Mouse (Mus musculus) frontal cortex, postnatal 25 days (tissue): ENCODE results near the gene Fkbpl.

Experiments used
- DNase-seq, 2 experiments: peaks; one replicate each; pipeline ENCODE4 v3.0.0; 2022; ENCODE audit warnings: low spot score in 2 of 2

The Fkbpl gene

DNA sequence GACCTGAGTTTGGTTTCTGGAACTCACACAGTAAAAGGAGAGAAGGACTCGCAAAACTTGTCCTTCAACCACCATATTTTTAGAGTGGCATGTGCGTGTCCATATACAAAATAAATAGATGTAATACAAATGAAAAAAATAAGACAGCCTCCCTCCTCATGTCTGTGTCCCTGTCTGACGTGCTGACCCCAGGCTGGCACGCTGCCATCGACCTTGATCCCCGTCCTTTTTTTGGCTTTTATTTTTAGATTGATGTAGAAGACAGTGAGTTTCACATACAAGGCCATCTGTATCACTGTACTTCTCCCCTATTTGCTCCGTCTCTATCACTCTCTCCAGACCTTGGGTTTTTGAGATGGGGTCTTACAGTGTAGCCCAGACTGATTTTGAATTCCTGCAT, 19.9 kb downstream of the Fkbpl start:
- no peak for DNase-seq

DNA sequence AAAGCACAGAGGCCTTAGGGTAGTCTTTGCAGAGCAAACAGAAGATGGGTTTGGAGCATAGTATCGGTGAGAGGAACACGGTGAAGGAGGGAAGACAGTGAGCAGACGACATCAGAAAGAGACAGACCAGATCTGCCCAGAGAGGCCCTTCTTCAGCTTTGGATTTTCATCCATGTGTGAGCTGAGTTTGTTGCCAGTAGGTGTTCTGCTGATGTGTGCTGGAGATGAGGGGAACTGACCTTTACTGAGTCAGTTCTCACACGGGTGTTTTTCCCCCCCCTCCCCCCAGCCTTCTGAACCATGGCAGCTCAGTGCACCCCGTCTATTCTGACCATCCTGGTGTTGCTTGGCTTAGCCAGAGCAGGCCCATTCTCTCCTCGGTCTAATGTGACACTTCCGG, 25.7 kb downstream of the Fkbpl start, which contains the start of gene Tnxb:
Gene Tnxb (plus strand): TSS at position 301 of the 400 bp plus-strand sequence.
- no peak for DNase-seq

DNA sequence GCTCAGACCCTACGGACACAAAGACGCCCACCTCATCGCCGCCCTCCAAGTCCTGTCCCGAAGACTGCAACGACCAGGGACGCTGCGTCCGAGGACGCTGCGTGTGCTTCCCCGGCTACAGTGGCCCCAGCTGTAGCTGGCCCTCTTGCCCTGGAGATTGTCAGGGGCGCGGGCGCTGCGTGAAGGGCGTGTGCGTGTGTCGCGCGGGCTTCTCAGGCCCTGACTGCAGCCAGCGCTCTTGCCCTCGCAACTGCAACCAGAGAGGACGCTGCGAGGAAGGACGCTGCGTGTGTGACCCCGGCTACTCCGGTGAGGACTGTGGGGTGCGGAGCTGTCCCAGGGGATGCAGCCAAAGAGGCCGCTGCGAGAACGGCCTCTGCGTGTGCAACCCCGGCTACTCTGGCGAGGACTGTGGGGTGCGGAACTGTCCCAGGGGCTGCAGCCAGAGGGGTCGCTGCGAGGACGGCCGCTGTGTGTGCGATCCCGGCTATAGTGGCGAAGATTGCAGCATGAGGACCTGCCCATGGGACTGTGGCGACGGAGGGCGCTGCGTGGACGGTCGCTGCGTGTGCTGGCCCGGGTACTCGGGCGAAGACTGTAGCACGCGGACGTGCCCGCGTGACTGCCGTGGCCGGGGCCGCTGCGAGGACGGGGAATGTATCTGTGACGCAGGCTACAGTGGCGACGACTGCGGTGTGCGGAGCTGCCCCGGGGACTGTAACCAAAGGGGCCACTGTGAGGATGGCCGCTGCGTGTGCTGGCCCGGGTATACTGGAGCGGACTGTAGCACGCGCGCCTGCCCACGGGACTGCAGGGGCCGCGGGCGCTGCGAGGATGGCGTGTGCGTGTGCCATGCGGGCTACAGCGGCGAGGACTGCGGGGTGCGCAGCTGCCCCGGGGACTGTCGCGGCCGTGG, 26.8 kb downstream of the Fkbpl start:
- no peak for DNase-seq

DNA sequence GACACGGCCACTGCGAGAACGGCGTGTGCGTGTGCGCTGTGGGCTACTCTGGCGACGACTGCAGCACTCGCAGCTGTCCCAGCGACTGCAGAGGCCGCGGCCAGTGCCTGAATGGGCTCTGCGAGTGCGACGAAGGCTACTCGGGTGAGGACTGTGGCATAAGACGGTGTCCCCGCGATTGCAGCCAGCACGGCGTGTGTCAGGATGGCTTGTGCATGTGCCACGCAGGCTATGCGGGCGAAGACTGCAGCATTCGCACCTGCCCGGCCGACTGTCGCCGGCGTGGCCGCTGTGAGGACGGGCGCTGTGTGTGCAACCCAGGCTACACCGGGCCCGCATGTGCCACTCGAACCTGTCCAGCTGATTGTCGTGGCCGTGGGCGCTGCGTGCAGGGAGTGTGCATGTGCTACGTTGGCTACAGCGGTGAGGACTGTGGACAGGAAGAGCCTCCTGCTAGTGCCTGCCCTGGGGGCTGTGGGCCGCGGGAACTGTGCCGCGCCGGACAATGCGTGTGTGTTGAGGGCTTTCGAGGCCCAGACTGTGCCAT, 27.8 kb downstream of the Fkbpl start:
- no peak for DNase-seq

DNA sequence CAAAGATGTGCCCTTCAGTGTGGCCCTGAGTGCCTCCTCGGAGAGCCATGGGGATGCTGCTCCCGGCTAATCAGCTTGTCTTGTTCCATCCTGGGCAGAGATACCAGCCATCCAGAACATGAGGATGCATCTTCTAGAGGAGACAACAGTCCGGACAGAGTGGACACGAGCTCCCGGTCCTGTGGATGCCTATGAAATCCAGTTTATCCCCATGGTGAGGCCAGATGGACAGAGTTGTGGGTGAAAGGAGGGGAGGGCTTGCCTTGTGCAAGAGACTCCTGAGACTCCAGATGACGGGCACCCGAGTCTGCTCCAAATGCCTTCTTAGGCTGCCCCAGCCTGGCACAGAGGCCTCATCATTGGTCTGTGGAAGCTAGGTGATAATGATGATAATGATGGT, 28.6 kb downstream of the Fkbpl start:
- DNase-seq, result no peak

DNA sequence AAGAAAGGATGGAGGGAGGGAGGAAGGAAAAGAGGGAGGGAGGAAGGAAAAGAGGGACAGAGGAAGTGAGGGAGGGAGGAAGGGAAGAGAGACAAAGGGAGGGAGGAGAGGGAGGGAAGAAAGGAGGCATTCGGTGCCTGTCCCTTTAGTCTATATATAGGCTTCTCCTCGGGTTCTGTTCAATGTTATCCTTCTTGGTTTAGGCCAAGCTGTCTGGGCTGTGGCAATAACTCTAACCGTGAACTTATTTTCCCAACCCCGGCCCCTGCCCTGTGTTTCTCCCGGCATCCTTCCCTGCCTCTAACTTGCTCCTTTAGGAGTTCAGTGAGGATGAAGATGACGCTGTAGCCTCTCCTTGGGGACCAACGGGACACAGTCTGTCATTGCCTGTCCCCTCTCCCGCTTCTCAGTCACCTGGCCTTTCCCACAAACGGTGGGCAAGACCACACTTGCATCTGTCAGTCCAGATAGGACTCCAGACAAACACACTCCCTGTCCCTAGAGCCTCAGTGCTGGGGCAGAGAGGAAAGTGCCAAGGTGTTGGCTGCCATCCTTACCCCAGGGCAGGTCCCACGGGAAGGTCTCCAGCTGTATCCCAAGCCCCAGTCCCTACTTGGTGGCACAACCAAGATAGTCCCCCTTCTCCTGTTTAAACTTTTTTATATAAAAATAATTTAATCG, 30.1 kb downstream of the Fkbpl start:
- DNase-seq, result no peak

DNA sequence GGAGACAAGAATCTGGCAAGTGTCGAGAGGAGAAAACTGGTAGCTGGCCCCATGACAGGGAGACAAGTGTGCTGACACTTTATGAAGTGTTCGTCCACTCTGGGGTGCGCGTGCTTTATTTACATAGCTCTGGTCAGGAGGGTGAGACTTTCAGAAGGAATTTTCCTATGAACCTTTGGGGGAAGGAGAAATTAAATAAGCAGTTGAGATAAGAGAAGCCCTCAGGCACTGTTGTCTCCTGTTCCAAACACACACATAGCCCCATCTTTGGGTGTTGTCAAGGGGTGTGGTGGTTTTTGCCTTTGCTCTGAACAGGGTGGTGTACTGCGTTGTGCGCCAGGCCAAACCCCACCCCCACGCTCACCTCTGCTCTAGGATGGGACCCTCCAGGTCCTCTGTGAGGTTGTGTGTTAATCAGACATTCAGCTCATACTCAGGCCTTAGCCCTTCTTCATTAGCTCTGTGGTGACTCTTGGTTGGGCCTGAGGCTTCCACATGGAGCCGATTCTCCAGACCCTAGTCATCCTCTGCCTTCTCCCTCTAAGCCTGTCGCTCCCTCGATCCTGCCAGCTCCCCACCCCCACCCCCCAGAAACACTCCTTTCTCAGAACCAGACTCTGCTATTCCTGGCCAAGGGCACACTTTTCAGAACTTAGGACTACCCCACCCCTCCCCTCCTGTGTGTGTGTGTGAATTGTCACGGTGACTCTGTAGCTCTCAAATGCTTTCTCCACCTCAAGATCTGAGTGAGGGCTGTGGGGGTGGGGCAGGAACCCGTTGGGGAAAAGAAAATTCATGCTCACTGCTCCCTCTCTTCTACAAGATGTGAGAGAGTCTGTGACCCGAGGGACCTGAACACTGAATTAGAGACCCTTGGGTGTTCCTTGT, 30.9 kb downstream of the Fkbpl start:
- no peak for DNase-seq

DNA sequence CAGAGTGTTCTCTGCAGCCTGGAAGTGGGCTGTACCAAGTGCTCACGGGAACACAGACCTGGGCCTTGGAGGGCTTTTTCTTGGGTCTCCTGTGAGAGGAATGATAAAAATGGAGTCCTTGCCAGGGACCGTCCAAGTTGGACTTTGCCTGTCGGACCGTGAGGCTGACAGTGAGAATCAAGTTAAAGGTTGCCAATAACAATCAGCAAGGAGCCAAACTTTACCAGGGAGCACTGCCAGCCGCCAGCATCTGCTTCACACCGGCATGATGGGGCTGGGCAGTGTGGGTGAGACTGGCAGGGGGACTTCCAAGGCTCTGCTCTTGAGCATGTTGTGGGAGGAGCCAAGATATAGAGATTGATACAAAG, 31.5 kb downstream of the Fkbpl start:
- no peak for DNase-seq

DNA sequence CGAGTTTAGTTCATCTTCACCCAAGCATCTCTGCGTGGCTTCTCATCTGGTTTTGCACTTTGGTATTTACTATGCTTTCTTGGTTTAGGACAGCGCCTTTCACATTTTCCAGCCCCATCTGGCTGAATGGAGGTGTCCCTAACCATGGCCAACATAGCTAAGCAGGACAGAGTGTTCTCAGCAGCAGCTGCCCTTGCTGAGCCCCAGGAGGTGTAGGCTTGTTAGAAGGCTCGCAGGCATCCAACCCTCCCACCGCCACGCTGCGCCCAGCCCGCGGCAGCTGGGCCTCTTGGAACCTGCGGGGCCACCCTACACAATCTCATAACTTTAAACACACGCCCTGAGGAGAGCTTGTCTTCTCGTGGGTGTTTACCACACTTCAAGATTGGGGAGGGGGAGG, 32.1 kb downstream of the Fkbpl start:
- no peak for DNase-seq

DNA sequence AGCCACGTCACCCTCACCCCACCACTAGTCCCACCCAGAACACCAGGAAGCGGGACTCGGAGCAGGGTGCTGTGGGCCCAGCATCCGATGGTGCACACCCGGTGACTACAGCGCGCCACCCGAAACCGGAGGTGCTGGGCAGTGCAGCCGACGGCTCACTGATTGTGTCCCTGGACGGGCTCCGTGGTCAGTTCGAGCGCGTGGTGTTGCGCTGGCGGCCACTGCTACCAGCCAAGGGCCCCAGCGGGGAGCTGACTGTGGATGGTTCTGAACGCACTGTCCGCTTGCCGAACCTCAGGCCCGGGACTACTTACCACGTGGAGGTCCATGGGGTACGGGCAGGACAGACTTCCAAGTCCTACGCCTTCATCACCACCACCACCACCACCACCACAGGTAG, 35.6 kb downstream of the Fkbpl start:
- DNase-seq, result no peak

DNA sequence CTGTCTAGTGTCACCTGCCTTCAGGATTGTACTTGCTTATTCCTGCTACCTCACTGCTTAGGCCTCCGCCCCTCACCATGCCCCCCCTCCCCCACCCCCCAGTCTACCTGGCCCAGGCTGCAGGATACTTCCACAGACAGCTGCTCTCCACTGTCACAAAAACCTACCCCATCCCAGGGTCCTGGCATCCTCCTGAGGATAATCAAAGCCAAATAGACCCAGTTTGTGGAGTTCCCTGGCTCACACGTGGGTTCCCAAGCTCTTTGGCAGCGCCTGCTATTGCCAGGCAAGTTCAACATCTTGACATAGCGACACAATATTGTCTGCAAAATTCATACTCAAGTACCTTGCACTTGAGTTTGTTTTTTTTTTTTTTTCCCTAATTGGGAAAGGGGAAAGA, 36.1 kb downstream of the Fkbpl start:
- no peak for DNase-seq

DNA sequence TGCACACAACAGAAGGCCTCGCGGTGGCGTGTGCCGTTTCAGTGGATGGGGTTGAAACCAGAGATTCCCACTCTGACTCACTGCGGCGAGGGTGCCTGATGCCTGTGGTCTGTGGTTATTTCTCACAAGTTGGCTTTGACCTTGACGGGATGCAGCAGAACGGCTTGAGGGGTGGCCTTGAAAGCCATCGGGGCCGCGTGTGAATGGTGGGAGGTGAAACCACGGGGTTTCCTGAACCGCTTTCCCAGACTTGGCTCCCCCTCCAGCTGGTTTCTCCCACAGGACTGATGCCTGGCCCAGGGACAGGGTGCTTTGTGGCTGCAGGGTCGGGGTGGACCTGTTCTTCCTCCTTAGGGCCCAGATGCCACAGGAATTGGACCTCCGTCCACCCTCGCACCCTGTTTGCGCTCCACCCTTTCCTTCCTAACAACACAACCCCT, 36.6 kb downstream of the Fkbpl start:
- DNase-seq, result no peak

DNA sequence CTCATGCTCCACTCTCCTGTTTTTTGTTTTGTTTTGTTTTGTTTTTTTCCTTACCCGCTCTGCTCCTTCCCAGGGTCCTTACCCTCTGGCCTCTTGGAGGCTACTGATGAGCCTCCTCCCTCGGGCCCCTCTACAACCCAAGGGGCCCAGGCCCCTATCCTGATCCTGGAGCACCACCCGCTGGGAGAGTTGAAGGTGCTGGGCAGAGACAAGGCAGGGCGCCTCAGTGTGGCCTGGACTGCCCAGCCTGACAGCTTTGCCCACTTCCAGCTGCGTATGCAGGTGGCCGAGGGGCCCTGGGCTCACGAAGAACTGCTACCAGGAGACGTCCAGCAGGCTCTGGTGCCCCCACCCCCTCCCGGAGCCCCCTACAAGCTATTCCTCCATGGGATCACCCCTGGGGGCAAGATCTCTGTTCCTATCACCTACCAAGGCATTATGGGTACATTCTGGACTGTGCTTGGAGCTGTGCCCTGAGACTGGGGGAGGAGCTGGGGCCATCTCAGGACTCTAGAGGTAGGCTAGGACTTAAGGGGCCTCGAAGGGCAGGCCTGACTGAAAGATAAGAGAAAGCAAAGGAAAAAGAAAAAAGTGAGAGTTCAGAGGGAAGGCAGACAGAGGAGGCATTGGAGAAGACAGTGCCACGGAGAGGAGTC, 37.4 kb downstream of the Fkbpl start:
- no peak for DNase-seq

DNA sequence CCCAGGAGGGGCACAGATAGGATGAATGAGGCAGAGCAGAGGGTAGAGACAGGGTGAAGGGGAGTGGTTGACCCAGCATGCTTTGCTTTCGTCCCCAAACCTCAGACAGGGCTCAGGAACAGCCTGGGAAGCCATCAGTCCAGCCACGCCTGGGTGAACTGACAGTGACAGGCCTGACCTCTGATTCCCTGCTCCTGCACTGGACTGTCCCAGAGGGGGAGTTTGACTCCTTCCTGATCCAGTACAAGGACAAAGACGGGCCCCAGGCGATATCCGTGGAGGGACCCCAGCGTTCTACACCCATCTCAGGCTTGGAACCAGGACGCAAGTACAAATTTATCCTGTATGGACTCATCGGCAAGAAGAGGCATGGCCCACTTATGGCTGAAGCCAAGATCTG, 38.6 kb downstream of the Fkbpl start:
- DNase-seq, result no peak

DNA sequence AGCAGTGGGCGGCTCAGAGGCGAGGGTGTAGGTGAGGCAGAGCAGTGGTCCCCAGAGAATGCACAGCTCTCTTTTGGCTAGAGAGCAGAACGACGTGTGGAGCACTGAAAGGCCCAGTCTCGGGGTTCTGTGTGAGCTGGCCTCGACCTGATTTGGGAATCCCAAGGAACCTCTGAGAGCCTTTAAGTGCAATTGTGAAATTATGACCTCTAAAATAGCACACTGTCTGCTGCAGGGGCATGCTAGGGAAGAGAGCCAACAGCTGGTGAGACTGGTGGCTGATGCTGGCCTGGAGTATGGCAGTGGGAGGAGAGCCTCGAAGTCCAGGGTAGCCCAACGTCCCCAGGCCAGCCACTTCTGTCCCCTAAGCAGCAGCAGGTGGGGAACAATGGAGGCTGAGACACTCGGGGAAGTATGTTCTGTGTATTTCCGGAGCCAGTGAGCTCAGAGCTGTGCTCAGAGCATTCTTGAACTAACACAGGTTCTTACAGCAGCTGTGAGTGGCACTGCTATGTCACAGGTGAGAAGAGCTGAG, 39.2 kb downstream of the Fkbpl start:
- DNase-seq, result no peak

DNA sequence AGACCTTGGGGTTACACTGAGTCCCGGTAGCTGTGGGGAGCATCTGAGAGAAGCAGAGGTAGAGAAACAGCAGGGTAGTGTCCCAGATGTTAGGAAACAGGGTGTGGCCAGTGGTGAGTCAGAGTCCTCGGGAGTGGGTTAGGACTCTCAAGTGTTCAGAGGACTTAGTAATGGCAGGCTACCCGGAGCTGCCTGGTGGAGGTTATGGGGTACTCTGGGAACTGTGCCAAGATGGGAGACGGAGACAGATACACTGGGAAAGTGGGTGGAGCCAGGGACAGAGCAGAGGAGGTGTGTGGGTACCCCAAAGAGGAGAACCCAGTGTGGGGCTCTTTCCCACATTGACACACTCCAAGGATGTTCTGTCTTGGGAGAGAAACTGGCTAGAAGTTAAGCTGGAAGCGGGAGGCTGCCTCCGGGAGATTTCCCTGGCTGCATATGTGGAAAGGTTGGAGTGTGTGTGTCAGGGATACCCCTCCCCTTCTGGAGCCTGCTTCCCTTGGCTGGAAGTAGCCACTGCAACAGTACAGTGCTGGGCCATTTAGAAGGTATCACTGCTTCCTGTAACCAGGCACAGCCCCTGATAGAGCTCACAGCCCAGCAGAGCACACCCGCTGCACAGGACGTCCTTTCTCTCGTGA, 39.8 kb downstream of the Fkbpl start:
- no peak for DNase-seq

DNA sequence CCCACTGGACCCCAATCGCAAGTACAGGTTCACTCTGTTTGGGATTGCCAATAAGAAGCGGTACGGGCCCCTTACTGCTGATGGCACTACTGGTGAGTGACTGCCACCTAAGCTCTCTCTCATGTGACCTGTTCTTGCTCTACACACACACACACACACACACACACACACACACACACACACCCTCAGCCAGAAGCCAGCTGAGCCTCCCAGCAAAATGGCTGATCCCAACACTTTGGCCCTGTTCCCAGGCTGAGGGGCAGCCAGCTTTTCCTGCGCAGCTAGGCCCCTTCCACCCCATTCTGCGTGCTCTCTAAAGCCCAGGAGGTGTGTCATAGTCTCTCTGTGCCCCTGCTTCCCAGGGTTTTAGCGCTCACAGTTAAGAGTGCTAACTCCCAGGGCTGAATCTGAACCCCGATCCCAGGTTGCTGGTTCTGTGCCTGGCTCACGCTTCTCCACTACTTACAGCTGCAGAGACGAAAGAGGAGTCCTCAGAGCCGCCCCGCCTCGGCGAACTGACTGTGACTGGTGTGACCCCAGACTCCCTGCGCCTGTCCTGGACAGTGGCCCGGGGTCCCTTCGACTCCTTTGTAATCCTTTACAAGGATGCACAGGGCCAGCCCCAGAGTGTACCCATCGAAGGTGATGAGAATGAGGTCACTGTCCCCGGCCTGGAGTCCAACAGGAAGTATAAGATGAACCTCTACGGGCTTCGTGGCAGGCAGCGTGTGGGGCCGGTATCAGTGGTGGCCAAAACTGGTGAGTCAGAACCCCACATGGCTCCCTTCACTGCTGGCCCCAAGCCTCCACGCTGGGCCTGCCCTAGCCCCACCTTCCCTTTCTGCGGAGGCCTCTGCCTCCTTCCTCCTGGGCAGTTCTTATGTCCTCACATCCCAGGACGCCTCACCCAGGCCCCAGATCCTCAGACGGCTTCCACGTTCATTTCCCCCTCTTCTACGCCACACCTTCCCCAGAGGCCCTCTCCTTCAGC, 40.9 kb downstream of the Fkbpl start:
- DNase-seq, result no peak

DNA sequence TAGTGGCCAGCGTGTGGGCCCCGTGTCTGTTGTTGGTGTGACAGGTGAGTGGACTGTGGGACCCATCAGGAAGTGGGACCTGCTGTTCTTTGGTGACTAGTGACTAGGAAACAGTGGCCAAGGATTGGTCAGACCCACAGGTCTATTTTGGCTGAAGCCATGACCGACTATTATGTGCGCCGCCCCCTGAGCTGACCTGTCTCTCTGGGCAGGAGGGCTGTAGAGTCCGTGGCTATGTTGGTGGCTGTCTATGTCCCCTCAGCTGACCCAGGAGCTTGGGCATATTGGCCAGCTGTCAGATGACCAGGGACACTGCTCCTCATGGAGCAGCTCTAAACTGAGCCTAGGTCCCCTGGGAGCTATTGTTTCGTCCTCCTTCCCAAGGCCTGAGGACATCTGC, 44.3 kb downstream of the Fkbpl start:
- DNase-seq, result no peak

DNA sequence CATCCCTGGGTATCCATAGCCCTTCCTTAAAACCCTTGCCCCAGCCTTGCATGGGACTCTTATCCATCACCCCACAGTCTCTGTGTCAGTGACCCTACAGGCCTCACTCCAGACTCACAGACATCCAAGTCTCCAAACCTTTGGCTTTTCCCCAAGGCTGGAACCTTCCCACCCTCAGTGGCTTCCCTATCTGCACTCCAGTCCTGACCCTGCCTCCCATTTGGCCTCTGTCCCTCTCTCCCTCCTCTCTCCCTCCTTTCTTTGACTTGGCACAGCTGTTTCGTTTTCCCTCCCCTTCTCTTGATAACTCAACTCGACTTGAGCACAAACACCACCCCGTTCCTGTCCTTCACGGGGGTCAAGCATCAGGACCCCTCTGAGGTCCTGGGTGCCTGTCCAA, 45.9 kb downstream of the Fkbpl start:
- DNase-seq, result no peak
